Mouse (Mus musculus) hindbrain, embryonic 11.5 days (tissue): ENCODE results near the gene Arl2bp. TPM values are rescaled to one million over a fixed set of nuclear protein-coding genes. Genes with fewer than 3 reads are reported as not detected.

Experiments
- ATAC-seq: fragments of 200-750 bp; cut with Nextera tagmentation; 2 replicates; pipeline ENCODE4 v1.8.0; 2017; ENCODE audit warnings: mild to moderate bottlenecking, moderate TSS enrichment, moderate library complexity; ENCODE audit not compliant: low FRiP score
- DNase-seq: peaks from one replicate; pipeline ENCODE4 v3.0.0-alpha.2; 2015; ENCODE audit warnings: low spot score
- H3K27ac ChIP-seq: fragments of 300-500 bp; sonication (generic); 2 replicates; pipeline ENCODE4 v1.5.1; 2014; ENCODE audit warnings: mild to moderate bottlenecking, low read depth, low read length
- H3K27me3 ChIP-seq: fragments of 300-500 bp; sonication (generic); 2 replicates; pipeline ENCODE4 v1.6.1; 2014; ENCODE audit warnings: mild to moderate bottlenecking, low read length, moderate library complexity, mixed read lengths; ENCODE audit not compliant: control insufficient read depth, insufficient read depth
- H3K36me3 ChIP-seq: fragments of 300-500 bp; sonication (generic); 2 replicates; pipeline ENCODE4 v1.6.1; 2014; ENCODE audit warnings: mild to moderate bottlenecking, low read length, moderate library complexity, mixed read lengths; ENCODE audit not compliant: control insufficient read depth, insufficient read depth
- H3K4me1 ChIP-seq: fragments of 300-500 bp; sonication (generic); replicated peaks from 2 replicates; pipeline ENCODE4 v1.6.1; 2014; ENCODE audit warnings: low read length, mixed read lengths; ENCODE audit not compliant: control insufficient read depth, insufficient read depth
- H3K4me2 ChIP-seq: fragments of 300-500 bp; sonication (generic); replicated peaks from 2 replicates; pipeline ENCODE4 v1.6.1; 2014; ENCODE audit warnings: mild to moderate bottlenecking, low read depth, low read length
- H3K4me3 ChIP-seq: fragments of 300-500 bp; sonication (generic); 2 replicates; pipeline ENCODE4 v1.5.1; 2014; ENCODE audit warnings: low read depth, low read length
- H3K9ac ChIP-seq: fragments of 300-500 bp; sonication (generic); 2 replicates; pipeline ENCODE4 v1.6.1; 2014; ENCODE audit warnings: low read depth, low read length
- H3K9me3 ChIP-seq: fragments of 300-500 bp; sonication (generic); 2 replicates; pipeline ENCODE4 v1.6.1; 2016; ENCODE audit warnings: low read length; ENCODE audit not compliant: control insufficient read depth
- WGBS: fragments of 180-500 bp; shearing (Covaris S2); extraction: QIAGEN DNeasy Blood & Tissue Kit; methylation state at CpG from one replicate; pipeline ENCODE4 v1.1.7; 2014; 5-methylcytosine and 5-hydroxymethylcytosine counted together
- polyA plus RNA-seq: library from polyadenylated mRNA; unstranded; fragments of >200 nt; fragmentation: Nextera tagmentation; extraction: Ambion mirVana; gene quantifications from 2 replicates; pipeline ENCODE4 v1.2.1, GENCODE M21; 2014

Gene Arl2bp
- polyA plus RNA-seq, 1 experiment from 2014 or later, result 65.2 TPM

DNA sequence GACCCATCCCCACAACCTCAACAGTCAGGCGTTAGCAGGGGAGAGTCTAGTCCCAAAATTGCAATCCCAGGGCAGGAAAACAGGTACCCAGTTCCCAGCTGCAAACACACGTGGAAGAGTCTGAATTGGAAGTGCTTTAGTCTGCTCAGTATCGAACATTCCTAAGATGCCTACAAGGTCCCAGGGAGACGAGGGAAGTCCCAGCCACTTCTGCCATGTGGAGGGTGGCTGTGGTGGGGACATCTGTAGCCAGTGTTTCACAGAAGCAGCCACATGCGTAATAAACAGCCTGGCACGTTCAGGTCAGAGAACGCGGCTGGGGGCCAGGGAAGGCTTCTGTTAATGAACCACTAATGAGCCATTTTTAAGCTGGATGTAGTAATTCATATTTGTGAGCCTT, 43.9 kb downstream of the Arl2bp start:
- H3K36me3 ChIP-seq, result no peaks in the 10 kb centered on the region
- no peaks in the 10 kb centered on the region for H3K9me3 ChIP-seq
- H3K27me3 ChIP-seq, result 0 out of 2 replicates have a peak, but pooled peaks cover 2% of the 10 kb centered on the region
- ATAC-seq (no peak), DNase-seq (no peak)
- 72% methylated on average over 8 of the region's 8 CpGs for WGBS
- no peaks in the 10 kb centered on the region for H3K4me1 ChIP-seq
- no peak overlapping the region for H3K27ac ChIP-seq
- no peak overlapping the region for H3K9ac ChIP-seq
- no peak overlapping the region for H3K4me2 ChIP-seq
- no peak overlapping the region for H3K4me3 ChIP-seq

DNA sequence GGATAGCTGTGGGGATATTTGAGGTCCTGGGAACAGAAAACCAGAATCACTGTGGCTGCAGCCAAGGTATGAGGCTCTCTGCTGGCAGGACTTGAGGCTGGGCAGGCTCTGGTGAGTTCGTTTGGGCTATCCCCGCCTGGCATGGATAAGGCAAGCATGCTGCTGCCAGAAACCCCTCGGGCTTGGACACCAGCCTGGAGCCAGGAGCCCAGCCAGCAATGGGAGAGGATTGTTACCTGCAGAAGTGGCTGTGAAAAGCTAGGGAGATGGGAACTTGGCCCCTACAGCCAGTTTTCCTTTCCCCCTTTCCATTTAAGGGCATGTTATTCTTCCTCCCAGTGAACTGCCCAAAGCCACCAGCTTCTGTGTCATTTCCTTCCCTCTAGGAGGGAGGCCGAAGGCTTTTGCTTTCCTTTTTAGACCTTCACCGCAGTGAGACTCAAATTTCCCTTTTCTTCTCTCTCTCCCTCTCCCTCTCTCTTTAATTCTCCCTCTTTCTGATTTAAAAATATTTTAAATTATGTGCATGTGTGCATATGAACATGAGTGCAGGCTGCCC, 44.8 kb downstream of the Arl2bp start:
- ATAC-seq (no peak), DNase-seq (no peak)
- Histone ChIP-seq H3K4me2 (no peak overlapping the region), H3K4me1 (no peaks in the 10 kb centered on the region), H3K27ac (no peak overlapping the region), H3K9me3 (no peaks in the 10 kb centered on the region), H3K27me3 (no peaks in the 10 kb centered on the region), H3K9ac (no peak overlapping the region), H3K4me3 (no peak overlapping the region), H3K36me3 (no peaks in the 10 kb centered on the region)
- WGBS, result 64% methylated on average over 5 of the region's 5 CpGs

GRCm38 (mm10) chr8:94714556-94714955, 48.2 kb downstream of the Arl2bp start:
- H3K4me3 ChIP-seq, result no peak overlapping the region
- WGBS, result 51% methylated on average over 5 of the region's 5 CpGs
- no peak overlapping the region for H3K4me2 ChIP-seq
- no peaks in the 10 kb centered on the region for H3K9me3 ChIP-seq
- H3K27me3 ChIP-seq, result no peaks in the 10 kb centered on the region
- ATAC-seq, result no peak
- H3K27ac ChIP-seq, result no peak overlapping the region
- no peak for DNase-seq
- no peaks in the 10 kb centered on the region for H3K36me3 ChIP-seq
- H3K4me1 ChIP-seq, result no peaks in the 10 kb centered on the region
- H3K9ac ChIP-seq, result no peak overlapping the region

DNA sequence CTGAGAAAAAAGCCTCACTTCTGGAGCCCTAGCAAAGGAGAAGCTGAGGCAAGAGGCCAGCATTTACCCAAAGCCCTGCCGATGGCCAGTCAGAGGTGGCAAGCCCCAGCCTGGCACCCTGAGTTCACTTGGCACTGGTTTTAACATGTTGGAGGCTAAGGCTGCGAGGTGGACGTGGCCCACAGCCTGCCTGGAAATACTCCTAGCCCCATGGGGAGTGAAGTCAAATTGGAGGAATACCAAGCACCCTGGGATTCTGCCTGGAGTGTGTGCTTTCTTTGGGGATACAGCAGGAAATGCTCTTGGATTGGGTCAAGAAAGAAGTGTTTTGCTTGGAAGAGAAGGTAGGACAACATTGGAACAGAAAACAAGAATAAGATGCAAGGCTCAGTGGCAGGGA, 49.5 kb downstream of the Arl2bp start:
- no peak overlapping the region for H3K9ac ChIP-seq
- DNase-seq, result no peak

GRCm38 (mm10) chr8:94716841-94717240, 50.4 kb downstream of the Arl2bp start:
- ATAC-seq, result no peak
- H3K9ac ChIP-seq, result no peak overlapping the region

More for the DNA sequence above, 49.5 kb downstream of the Arl2bp start:
- Histone ChIP-seq H3K27ac (no peak overlapping the region), H3K4me2 (no peak overlapping the region), H3K36me3 (no peaks in the 10 kb centered on the region), H3K4me3 (no peak overlapping the region), H3K27me3 (no peaks in the 10 kb centered on the region), H3K4me1 (no peaks in the 10 kb centered on the region), H3K9me3 (no peaks in the 10 kb centered on the region)
- no peak for ATAC-seq
- 90% methylated on average over 3 of the region's 3 CpGs for WGBS

More at GRCm38 (mm10) chr8:94716841-94717240, 50.4 kb downstream of the Arl2bp start:
- no peak for DNase-seq
- Histone ChIP-seq H3K27me3 (no peaks in the 10 kb centered on the region), H3K27ac (no peak overlapping the region), H3K4me1 (no peaks in the 10 kb centered on the region), H3K36me3 (no peaks in the 10 kb centered on the region), H3K4me3 (no peak overlapping the region), H3K4me2 (no peak overlapping the region), H3K9me3 (no peaks in the 10 kb centered on the region)
- WGBS, result 95% methylated on average over 1 of the region's 1 CpGs

Other genes starting within 250 kb of the Arl2bp start
- 0.23 TPM in 1 of 2 replicates, not detected in the other for gene Nlrc5, start 232.2 kb upstream of the Arl2bp start, polyA plus RNA-seq
- gene Cpne2, start 133.6 kb upstream of the Arl2bp start, polyA plus RNA-seq, result 9.8 and 10.1 TPM in 2 replicates
- 45.5 and 50.4 TPM in 2 replicates for gene Rspry1, start 64.7 kb upstream of the Arl2bp start, polyA plus RNA-seq
- gene Fam192a, start 64.6 kb upstream of the Arl2bp start, polyA plus RNA-seq, result 110 TPM in 2 replicates
- 0.25 and 0.63 TPM in 2 replicates for gene Pllp, start 29.7 kb downstream of the Arl2bp start, polyA plus RNA-seq
- not detected in 2 replicates for gene Ccl22, start 79.0 kb downstream of the Arl2bp start, polyA plus RNA-seq
- gene Cx3cl1, start 105.4 kb downstream of the Arl2bp start, polyA plus RNA-seq, result 9.9 and 10.9 TPM in 2 replicates
- gene Ccl17, start 143.9 kb downstream of the Arl2bp start, polyA plus RNA-seq, result not detected in 2 replicates
- gene Coq9, start 171.7 kb downstream of the Arl2bp start, polyA plus RNA-seq, result 52.3 and 55.0 TPM in 2 replicates
- 124 and 145 TPM in 2 replicates for gene Ciapin1, start 171.8 kb downstream of the Arl2bp start, polyA plus RNA-seq
- gene Polr2c, start 190.8 kb downstream of the Arl2bp start, polyA plus RNA-seq, result 159 and 165 TPM in 2 replicates
- 13.5 and 14.7 TPM in 2 replicates for gene Dok4, start 209.7 kb downstream of the Arl2bp start, polyA plus RNA-seq